Mouse (Mus musculus): ENCODE measurements around the gene Itga7. TPM values are rescaled to one million over a fixed set of nuclear protein-coding genes. Genes with fewer than 3 reads are reported as not detected.

The Itga7 gene
- polyA plus RNA-seq, 1 experiment from 2014 or later = 1.1 TPM

GRCm38 (mm10) chr10:128929638-128930378 is 3.8 kb upstream of the Itga7 start:
- H3K4me3 ChIP-seq = no peak overlapping the region
- no peak for DNase-seq (ENCODE audit: low spot score)
- WGBS = 66% methylated on average over 7 of the region's 7 CpGs
- H3K4me1 ChIP-seq = peaks cover 17% of the 10 kb centered on the region
- H3K27ac ChIP-seq = no peak overlapping the region
- no peaks in the 10 kb centered on the region for H3K36me3 ChIP-seq
- H3K27me3 ChIP-seq (ENCODE audit: insufficient read depth, poor library complexity, severe bottlenecking) = peaks cover 62% of the 10 kb centered on the region
- no peaks in the 10 kb centered on the region for H3K9me3 ChIP-seq

GRCm38 (mm10) chr10:128931441-128931840 is 2.2 kb upstream of the Itga7 start:
- Histone ChIP-seq H3K36me3 (no peaks in the 10 kb centered on the region), H3K27me3 (ENCODE audit: insufficient read depth, poor library complexity, severe bottlenecking) (peaks cover 79% of the 10 kb centered on the region), H3K4me3 (no peak overlapping the region), H3K9me3 (no peaks in the 10 kb centered on the region), H3K4me1 (peaks cover 21% of the 10 kb centered on the region), H3K27ac (no peak overlapping the region)
- 51% methylated on average over 2 of the region's 2 CpGs for WGBS
- DNase-seq (ENCODE audit: low spot score) = no peak

- Histone ChIP-seq H3K4me3 (peak overlapping the region; percentile 60), H3K36me3 (no peaks in the 10 kb centered on the region), H3K27me3 (ENCODE audit: insufficient read depth, poor library complexity, severe bottlenecking) (peaks cover 76% of the 10 kb centered on the region), H3K27ac (no peak overlapping the region), H3K4me1 (peaks cover 21% of the 10 kb centered on the region), H3K9me3 (no peaks in the 10 kb centered on the region)
- DNase-seq (ENCODE audit: low spot score) = no peak
- WGBS = 2% methylated on average over 21 of the region's 21 CpGs
These were observed 531 bp downstream of the Itga7 start for GRCm38 (mm10) chr10:128933976-128934721.

- H3K36me3 ChIP-seq = no peaks in the 10 kb centered on the region
- H3K27me3 ChIP-seq (ENCODE audit: insufficient read depth, poor library complexity, severe bottlenecking) = peaks cover 66% of the 10 kb centered on the region
- peaks cover 21% of the 10 kb centered on the region for H3K4me1 ChIP-seq
- DNase-seq (ENCODE audit: low spot score) = no peak
- no peak overlapping the region for H3K4me3 ChIP-seq
- 53% methylated on average over 7 of the region's 7 CpGs for WGBS
- no peak overlapping the region for H3K27ac ChIP-seq
- H3K9me3 ChIP-seq = no peaks in the 10 kb centered on the region
These were observed 1.6 kb downstream of the Itga7 start for GRCm38 (mm10) chr10:128934997-128935787.

- 58% methylated on average over 8 of the region's 8 CpGs for WGBS
- H3K27me3 ChIP-seq (ENCODE audit: insufficient read depth, poor library complexity, severe bottlenecking) = peaks cover 65% of the 10 kb centered on the region
- no peak overlapping the region for H3K27ac ChIP-seq
- no peaks in the 10 kb centered on the region for H3K9me3 ChIP-seq
- peaks cover 21% of the 10 kb centered on the region for H3K4me1 ChIP-seq
- no peak overlapping the region for H3K4me3 ChIP-seq
- no peaks in the 10 kb centered on the region for H3K36me3 ChIP-seq
- DNase-seq (ENCODE audit: low spot score) = no peak
These were observed 2.3 kb downstream of the Itga7 start for GRCm38 (mm10) chr10:128935826-128936440.

GRCm38 (mm10) chr10:128937756-128938390 is 4.3 kb downstream of the Itga7 start:
- 67% methylated on average over 12 of the region's 12 CpGs for WGBS
- H3K36me3 ChIP-seq = no peaks in the 10 kb centered on the region
- H3K4me1 ChIP-seq = peaks cover 19% of the 10 kb centered on the region
- H3K9me3 ChIP-seq = no peaks in the 10 kb centered on the region
- DNase-seq (ENCODE audit: low spot score) = no peak
- H3K4me3 ChIP-seq = no peak overlapping the region
- H3K27ac ChIP-seq = no peak overlapping the region
- H3K27me3 ChIP-seq (ENCODE audit: insufficient read depth, poor library complexity, severe bottlenecking) = peaks cover 65% of the 10 kb centered on the region

- Histone ChIP-seq H3K27me3 (ENCODE audit: insufficient read depth, poor library complexity, severe bottlenecking) (peaks cover 63% of the 10 kb centered on the region), H3K4me1 (peaks cover 16% of the 10 kb centered on the region), H3K9me3 (no peaks in the 10 kb centered on the region), H3K4me3 (no peak overlapping the region), H3K36me3 (no peaks in the 10 kb centered on the region), H3K27ac (no peak overlapping the region)
- no peak for DNase-seq (ENCODE audit: low spot score)
- WGBS = 82% methylated on average over 9 of the region's 9 CpGs
These were observed 4.8 kb downstream of the Itga7 start for GRCm38 (mm10) chr10:128938457-128938856.

- Histone ChIP-seq H3K27ac (no peak overlapping the region), H3K4me3 (no peak overlapping the region), H3K9me3 (no peaks in the 10 kb centered on the region), H3K36me3 (no peaks in the 10 kb centered on the region), H3K27me3 (ENCODE audit: insufficient read depth, poor library complexity, severe bottlenecking) (peaks cover 63% of the 10 kb centered on the region), H3K4me1 (peaks cover 13% of the 10 kb centered on the region)
- no peak for DNase-seq (ENCODE audit: low spot score)
- WGBS = 59% methylated on average over 5 of the region's 5 CpGs
These were observed 5.4 kb downstream of the Itga7 start for GRCm38 (mm10) chr10:128938974-128939373.

GRCm38 (mm10) chr10:128940475-128941061 is 7.0 kb downstream of the Itga7 start:
- Histone ChIP-seq H3K27ac (no peak overlapping the region), H3K9me3 (no peaks in the 10 kb centered on the region), H3K4me3 (no peak overlapping the region), H3K36me3 (no peaks in the 10 kb centered on the region), H3K4me1 (no peaks in the 10 kb centered on the region), H3K27me3 (ENCODE audit: insufficient read depth, poor library complexity, severe bottlenecking) (peaks cover 53% of the 10 kb centered on the region)
- no peak for DNase-seq (ENCODE audit: low spot score)
- WGBS = 82% methylated on average over 10 of the region's 10 CpGs

- no peak for DNase-seq (ENCODE audit: low spot score)
- H3K36me3 ChIP-seq = no peaks in the 10 kb centered on the region
- peaks cover 39% of the 10 kb centered on the region; the same call in 1 of the 2 replicates for H3K27me3 ChIP-seq (ENCODE audit: insufficient read depth, poor library complexity, severe bottlenecking)
- H3K4me1 ChIP-seq = 0 out of 2 replicates have a peak, but pooled peaks cover 4% of the 10 kb centered on the region
- H3K9me3 ChIP-seq = no peaks in the 10 kb centered on the region
- no peak overlapping the region for H3K27ac ChIP-seq
- 20% methylated on average over 3 of the region's 3 CpGs for WGBS
- H3K4me3 ChIP-seq = no peak overlapping the region
These were observed 12.1 kb downstream of the Itga7 start for GRCm38 (mm10) chr10:128945675-128946074.

- H3K27ac ChIP-seq = no peak overlapping the region
- H3K27me3 ChIP-seq (ENCODE audit: insufficient read depth, poor library complexity, severe bottlenecking) = peaks cover 27% of the 10 kb centered on the region; the same call in 1 of the 2 replicates
- 0 out of 2 replicates have a peak, but pooled peaks cover 4% of the 10 kb centered on the region for H3K4me1 ChIP-seq
- no peaks in the 10 kb centered on the region for H3K36me3 ChIP-seq
- WGBS = 92% methylated on average over 4 of the region's 4 CpGs
- DNase-seq (ENCODE audit: low spot score) = no peak
- no peaks in the 10 kb centered on the region for H3K9me3 ChIP-seq
- no peak overlapping the region for H3K4me3 ChIP-seq
These were observed 13.9 kb downstream of the Itga7 start for GRCm38 (mm10) chr10:128947496-128947895.

All from heart, embryonic 10.5 days (tissue).